Mouse (Mus musculus): ENCODE measurements around the gene Fam81a.

Gene Fam81a

DNA sequence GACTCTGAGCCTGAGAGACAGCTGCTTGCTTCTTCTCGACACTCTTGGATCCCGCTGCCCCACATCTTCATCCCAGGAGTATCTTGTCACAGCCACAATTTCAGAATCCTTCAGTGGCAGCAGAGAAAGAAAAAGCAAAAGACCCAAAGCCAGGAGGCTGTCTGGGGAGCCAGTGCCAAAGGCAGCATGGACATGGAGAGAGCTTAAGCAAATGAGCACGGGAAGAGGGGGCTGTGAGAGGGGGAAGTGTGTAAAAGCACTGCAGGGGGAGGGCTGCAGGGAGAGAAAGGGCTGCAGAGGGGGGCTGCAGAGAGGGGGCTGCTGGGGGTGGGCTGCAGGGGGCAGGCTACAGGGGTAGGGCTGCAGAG lies 93.0 kb downstream of the Fam81a start:
- DNase-seq, result no peak

DNA sequence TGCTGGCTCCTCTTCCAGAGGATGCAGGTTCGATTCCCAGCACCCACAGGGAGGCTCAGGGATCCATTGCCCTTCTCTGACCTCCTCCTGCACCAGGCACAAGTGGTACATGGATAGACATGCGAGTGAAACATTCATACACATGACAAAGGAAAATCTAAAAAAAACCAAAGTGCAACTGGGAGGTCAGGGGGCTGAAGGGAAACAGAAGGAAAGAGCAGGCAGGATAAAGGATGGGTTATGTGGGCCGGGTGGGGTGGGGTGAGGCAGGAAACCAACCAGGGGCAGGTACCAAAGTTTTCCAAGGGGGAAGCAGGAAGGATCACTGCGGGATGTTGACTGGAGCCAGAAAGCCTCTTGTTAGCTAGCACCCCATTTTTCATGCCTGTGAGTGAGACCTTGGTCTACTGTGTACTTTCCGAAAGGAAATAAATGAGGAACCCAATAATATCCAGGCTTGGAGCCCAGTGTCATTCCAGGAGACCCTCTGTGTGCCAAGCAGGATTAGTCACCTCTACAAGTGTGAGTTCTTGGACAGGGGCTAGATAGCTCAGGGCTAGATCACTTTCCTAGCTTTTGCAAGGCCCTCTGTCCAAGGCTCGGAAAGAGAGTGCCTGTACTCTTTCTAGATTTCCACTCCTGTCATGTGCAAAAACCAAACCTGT lies 93.5 kb downstream of the Fam81a start:
- DNase-seq, result no peak

DNA sequence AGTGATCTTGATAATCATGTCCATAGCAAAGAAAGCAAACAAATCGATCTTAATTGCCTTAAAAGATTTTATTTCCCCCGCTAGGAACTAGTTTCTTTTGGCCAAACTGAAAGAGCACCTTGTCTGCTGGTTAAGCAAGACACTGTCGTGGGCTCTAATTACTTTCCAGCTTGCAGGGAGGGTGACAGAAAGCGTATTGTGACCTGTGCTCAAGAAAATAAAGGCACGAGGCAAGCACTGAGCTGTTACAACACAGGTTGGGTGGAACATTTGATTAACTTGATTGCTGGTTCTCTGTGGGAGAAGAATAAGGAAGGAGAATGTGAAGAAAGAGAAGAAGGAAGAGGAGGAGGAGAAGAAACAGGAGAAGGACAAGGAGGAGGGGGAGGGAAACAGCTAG lies 94.1 kb downstream of the Fam81a start:
- no peak for DNase-seq

DNA sequence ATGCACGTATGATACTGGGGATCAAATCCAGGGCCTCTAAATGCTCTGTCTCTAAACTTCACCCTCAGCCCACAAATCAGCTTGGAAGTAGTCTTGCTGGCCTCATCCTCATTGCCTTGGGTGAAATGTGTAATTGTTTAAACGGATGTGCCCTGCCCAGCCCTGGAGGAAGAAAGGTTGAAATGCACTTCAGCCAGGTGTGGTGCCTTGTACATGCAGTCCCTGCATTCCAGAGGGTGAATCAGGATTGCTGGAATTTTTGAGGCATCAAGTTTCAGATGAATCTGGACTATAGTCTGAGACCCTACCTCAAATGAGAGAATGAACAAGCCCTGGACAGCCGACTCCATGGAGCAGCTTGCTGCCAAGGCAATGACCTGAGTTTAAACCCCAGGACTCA lies 94.5 kb downstream of the Fam81a start:
- DNase-seq, result no peak

DNA sequence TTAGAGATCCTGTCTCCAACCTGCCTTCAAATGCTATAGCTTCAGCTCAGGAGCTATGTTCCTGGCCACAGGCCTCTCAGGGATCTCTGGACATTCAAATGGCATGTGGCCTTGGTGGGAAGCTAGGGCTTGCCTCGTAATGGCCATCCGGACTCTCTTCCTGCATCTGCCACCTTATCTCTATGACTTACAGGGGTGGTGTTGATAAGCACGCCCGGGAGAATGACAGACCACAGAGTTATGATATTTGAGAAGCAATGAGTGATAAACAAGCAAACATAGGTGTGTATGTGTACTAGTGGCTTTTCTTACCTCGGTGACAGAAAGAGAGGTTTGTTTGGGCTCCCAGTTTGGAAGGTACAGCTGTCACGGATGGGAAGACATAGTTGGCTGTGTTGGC lies 96.1 kb downstream of the Fam81a start:
- no peak for DNase-seq

DNA sequence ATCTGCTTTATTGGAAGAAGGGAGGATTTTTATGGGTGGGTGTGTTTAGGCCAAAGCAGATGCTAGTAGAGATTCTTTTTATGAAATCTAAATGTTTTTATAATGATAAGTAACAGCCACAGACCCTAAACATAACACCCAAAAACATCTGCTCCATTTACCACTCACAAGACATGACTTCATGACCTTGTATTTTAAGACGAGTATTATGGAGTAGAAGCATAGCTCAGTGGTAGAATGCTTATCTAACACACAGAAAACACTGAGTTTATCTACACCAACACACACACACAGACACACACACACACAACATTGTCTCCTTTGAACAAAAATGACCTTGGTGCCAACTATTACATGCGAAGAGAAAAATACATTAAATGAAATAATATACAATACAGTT lies 97.5 kb downstream of the Fam81a start:
- no peak for DNase-seq

DNA sequence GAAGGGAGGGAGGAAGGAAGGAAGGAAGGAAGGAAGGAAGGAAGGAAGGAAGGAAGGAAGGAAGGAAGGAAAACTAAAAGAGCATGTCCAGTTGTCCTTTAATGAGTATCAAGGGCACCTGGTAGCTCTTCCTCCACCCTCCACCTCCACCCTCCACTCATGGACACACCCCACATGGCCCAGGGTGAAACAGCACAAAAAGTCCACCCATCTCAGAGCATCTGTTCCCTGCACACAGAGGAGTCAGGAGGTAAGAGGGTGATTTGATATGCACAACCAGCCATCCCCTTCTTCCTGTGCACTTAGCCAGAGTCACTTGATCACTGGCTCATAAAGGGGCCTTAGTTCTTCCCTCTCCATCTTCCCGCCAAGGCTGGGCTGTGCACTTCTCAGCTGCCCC lies 99.4 kb downstream of the Fam81a start:
- DNase-seq, result no peak

DNA sequence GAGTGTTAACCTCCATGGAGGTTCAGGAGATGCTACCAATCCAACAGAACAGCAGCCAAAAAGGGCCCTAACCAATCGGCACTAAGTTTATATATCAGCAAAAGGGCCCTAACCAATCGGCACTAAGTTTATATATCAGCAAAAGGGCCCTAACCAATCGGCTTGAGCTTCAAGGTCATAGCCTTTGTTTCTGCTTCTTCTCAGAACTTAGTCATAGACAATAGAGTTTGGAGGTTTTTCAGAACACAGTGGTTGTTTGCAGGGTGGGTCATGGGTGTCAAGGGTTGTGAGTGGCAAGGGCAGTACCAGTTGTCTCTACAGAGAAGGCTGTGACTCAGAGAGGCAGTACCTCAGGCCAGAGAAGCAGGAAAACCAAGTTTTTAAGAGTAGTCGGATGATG lies 100.2 kb downstream of the Fam81a start:
- no peak for DNase-seq

DNA sequence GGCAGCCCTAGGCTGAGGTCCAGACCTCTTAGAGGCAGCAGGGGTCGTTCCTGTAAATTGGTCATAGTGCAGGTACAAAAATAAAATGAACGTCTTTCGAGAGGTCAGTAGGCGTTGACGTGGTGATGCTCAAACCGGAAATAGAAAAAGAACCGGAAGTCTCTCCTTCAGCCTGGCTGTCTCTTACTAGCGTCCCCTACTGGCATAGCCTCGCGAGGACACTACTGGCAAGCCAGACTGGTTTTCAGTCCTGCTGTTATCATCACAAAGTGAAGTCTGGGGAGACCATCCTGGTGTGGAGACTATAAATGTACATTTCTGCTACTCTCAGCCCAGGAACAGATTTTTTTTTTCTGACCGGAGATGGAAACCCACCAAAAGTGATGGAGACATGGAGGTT lies 101.8 kb downstream of the Fam81a start:
- DNase-seq, result peak; percentile 20

DNA sequence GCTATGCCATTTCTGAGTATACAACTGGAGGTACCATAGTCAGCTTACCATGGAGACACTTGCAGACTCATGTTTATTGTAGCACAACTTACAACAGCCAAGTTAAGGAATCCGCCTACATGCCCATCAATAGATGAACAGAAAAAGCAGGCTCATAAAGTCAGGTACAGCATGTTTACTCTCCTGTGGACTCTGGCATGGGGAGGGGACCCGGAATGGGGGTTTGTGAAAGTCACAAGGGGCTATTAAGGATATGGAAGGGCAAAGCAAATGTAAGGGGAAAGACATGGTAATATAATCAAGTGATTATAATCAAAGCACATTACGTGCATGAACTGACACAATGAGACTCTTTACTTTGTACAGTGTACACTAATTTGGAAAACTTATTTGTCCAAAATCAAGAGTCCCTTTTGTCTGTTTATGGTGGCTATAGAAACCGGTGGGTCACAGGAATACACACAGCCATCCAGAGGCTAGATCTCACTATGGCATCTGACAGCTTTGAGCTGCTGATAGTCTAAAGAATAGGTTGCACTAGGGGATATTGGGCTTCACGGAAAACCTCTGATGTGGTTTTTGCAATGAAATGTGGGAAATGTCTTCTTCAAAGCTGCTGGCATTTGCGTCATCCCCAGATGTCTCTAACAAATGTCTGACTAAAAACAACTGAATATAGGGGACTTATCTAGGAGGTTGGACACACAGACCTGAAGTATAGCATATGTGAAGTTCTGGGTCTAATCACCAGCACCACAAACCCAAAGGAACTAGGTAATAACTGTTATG lies 102.6 kb downstream of the Fam81a start:
- peak; percentile 30 for DNase-seq
